Mouse (Mus musculus) right cerebral cortex, postnatal 36 days (tissue): Measurements from ENCODE around the gene Zscan26.
A peak's percentile ranks its signal among the peaks of the same experiment; 100 is the strongest.
"Not testable (repeated sequence)": the region's sequence is repeated elsewhere in the genome, so short reads cannot be mapped to it uniquely, and the experiment has no call there.

Experiments
- DNase-seq, 2 experiments: peaks; one replicate each; pipeline ENCODE4 v3.0.0; 2022; ENCODE audit warnings: low spot score in 2 of 2, mixed read lengths in 1 of 2

Gene Zscan26

GRCm38 (mm10) chr13:21453449-21453848, at the start of gene Zscan26:
TSS of gene Zscan26 (minus strand) at chr13:21453730.
- peak; percentile 78 to 81 for DNase-seq

- no peak for DNase-seq
Observed at GRCm38 (mm10) chr13:21502296-21502695, 48.8 kb upstream of the Zscan26 start.

- DNase-seq: not testable (repeated sequence)
Observed at GRCm38 (mm10) chr13:21501182-21501581, 47.7 kb upstream of the Zscan26 start, which contains the start of gene Gm11273. TSS of gene Gm11273 (minus strand) at chr13:21501418.

GRCm38 (mm10) chr13:21495080-21495479, 41.5 kb upstream of the Zscan26 start, which contains the start of gene AK157302:
TSS of gene AK157302 (plus strand) at chr13:21495223.
- DNase-seq: no peak

- no peak for DNase-seq
Observed at GRCm38 (mm10) chr13:21492847-21493246, 39.3 kb upstream of the Zscan26 start.

- no peak for DNase-seq
Observed at GRCm38 (mm10) chr13:21486881-21487280, 33.4 kb upstream of the Zscan26 start.

GRCm38 (mm10) chr13:21478759-21479670, 25.5 kb upstream of the Zscan26 start, which contains the start of the genes Zkscan4 and Gm10065:
TSS of gene Zkscan4 (plus strand) at chr13:21478907.
TSS of gene Gm10065 (minus strand) at chr13:21479441.
- peak; percentile 68 to 75 for DNase-seq

GRCm38 (mm10) chr13:21472427-21472826, 18.9 kb upstream of the Zscan26 start:
- no peak for DNase-seq

- no peak for DNase-seq
Observed at GRCm38 (mm10) chr13:21469097-21469496, 15.6 kb upstream of the Zscan26 start.

GRCm38 (mm10) chr13:21468061-21469019, 14.8 kb upstream of the Zscan26 start, which contains the start of gene Nkapl:
TSS of gene Nkapl (minus strand) at chr13:21468509.
- peak; percentile 65 to 73 for DNase-seq

- DNase-seq: no peak
Observed at GRCm38 (mm10) chr13:21467336-21467735, 13.8 kb upstream of the Zscan26 start.

GRCm38 (mm10) chr13:21462516-21462915, 9.0 kb upstream of the Zscan26 start:
- DNase-seq: not testable (repeated sequence)

- no peak for DNase-seq
Observed at GRCm38 (mm10) chr13:21456347-21456746, 2.8 kb upstream of the Zscan26 start.

GRCm38 (mm10) chr13:21454133-21454532, 603 bp upstream of the Zscan26 start:
- no peak for DNase-seq

- no peak for DNase-seq
Observed at GRCm38 (mm10) chr13:21453042-21453441, 488 bp downstream of the Zscan26 start.

- DNase-seq: no peak
Observed at GRCm38 (mm10) chr13:21447856-21448614, 5.5 kb downstream of the Zscan26 start.

- DNase-seq: no peak
Observed at GRCm38 (mm10) chr13:21446796-21447195, 6.7 kb downstream of the Zscan26 start.

- DNase-seq: no peak
Observed at GRCm38 (mm10) chr13:21441207-21441572, 12.3 kb downstream of the Zscan26 start.

- DNase-seq: peak; percentile 56 to 68
Observed at GRCm38 (mm10) chr13:21440503-21441206, 12.9 kb downstream of the Zscan26 start, which contains the start of gene Pgbd1. TSS of gene Pgbd1 (minus strand) at chr13:21441058.

GRCm38 (mm10) chr13:21435476-21435875, 18.1 kb downstream of the Zscan26 start:
- DNase-seq: no peak
